ENCODE assay signal across 13 mouse cellular contexts in genomic region chr15:31606821-31607220, GRCm38 (mm10). TPM values are rescaled to one million over a fixed set of nuclear protein-coding genes. Genes with fewer than 3 reads are reported as not detected.
DNase-seq lines count a peak whose midpoint lies in the region; ATAC-seq lines count a peak whose summit lies in the region.
"Had no signal": no experiment of that assay in that cellular context is flagged by ENCODE, and none has a peak within 500 bp of the region (broad histone marks: within the 10 kb centered on the region; RNA-seq: fewer than 3 reads in every experiment).

No protein-coding gene starts in this region.

- no peak overlapping the region for H3K4me3 ChIP-seq in neural tube, embryonic 11.5 days (ENCODE audit: low read depth, low read length)
- H3K4me3 ChIP-seq in neural tube, embryonic 15.5 days (replicated peaks) = no peak overlapping the region
- H3K4me3 ChIP-seq in liver, embryonic 11.5 days (ENCODE audit: low read depth, low read length) = no peak overlapping the region
- H3K4me3 ChIP-seq: heart, adult 2 months; hindbrain, embryonic 13.5 days had no signal

- H3K4me1 ChIP-seq in neural tube, embryonic 11.5 days (ENCODE audit: control insufficient read depth, insufficient read depth, low read length) = no peaks in the 10 kb centered on the region; the same call in 1 of the 2 replicates
- H3K4me1 ChIP-seq in neural tube, embryonic 15.5 days = peaks cover 23% of the 10 kb centered on the region
- peaks cover 5% of the 10 kb centered on the region; the same call in 1 of the 2 replicates for H3K4me1 ChIP-seq in liver, embryonic 11.5 days (replicated peaks; ENCODE audit: control insufficient read depth, insufficient read depth, low read length)

- H3K9me3 ChIP-seq in neural tube, embryonic 11.5 days (ENCODE audit: control insufficient read depth, low read length) = no peaks in the 10 kb centered on the region
- H3K9me3 ChIP-seq in neural tube, embryonic 15.5 days (replicated peaks) = no peaks in the 10 kb centered on the region
- H3K9me3 ChIP-seq in liver, embryonic 11.5 days (ENCODE audit: control insufficient read depth, low read length) = no peaks in the 10 kb centered on the region
- H3K9me3 ChIP-seq: hindbrain, embryonic 13.5 days had no signal

- H3K27me3 ChIP-seq in neural tube, embryonic 11.5 days (ENCODE audit: control insufficient read depth, insufficient read depth, low read length) = no peaks in the 10 kb centered on the region
- no peaks in the 10 kb centered on the region for H3K27me3 ChIP-seq in neural tube, embryonic 15.5 days (replicated peaks)
- H3K27me3 ChIP-seq in liver, embryonic 11.5 days (replicated peaks; ENCODE audit: control insufficient read depth, insufficient read depth, low read length) = no peaks in the 10 kb centered on the region
- H3K27me3 ChIP-seq: hindbrain, embryonic 13.5 days had no signal

- ATAC-seq in neural tube, embryonic 11.5 days (ENCODE audit: insufficient read depth, low FRiP score, low TSS enrichment) = no peak
- ATAC-seq in neural tube, embryonic 15.5 days (ENCODE audit: low FRiP score) = no peak
- no peak for ATAC-seq in liver, embryonic 11.5 days (replicated peaks; ENCODE audit: low FRiP score)
- ATAC-seq in inflammation-experienced regulatory T-cells, adult 6 months = no peak

- intact Hi-C loops in heart, postnatal 36 days (cut with DNase I) = loop anchor here (10.0 kb wide), 1 partner anchor 382 kb away; the partner anchor contains the start of gene Dap

- no peak overlapping the region for H3K4me2 ChIP-seq in neural tube, embryonic 11.5 days (ENCODE audit: low read depth)
- no peak overlapping the region for H3K4me2 ChIP-seq in neural tube, embryonic 15.5 days
- H3K4me2 ChIP-seq in liver, embryonic 11.5 days = peak overlapping the region; percentile 16; the same call in 1 of the 2 replicates
- H3K4me2 ChIP-seq: hindbrain, embryonic 13.5 days had no signal

- no peak overlapping the region for H3K9ac ChIP-seq in neural tube, embryonic 11.5 days (ENCODE audit: low read length)
- H3K9ac ChIP-seq in neural tube, embryonic 15.5 days (replicated peaks) = no peak overlapping the region
- no peak overlapping the region for H3K9ac ChIP-seq in liver, embryonic 11.5 days (ENCODE audit: low read depth, low read length)
- H3K9ac ChIP-seq: hindbrain, embryonic 13.5 days had no signal

- no peaks in the 10 kb centered on the region; the same call in 1 of the 2 replicates for H3K36me3 ChIP-seq in neural tube, embryonic 11.5 days (ENCODE audit: control insufficient read depth, insufficient read depth, low read length)
- H3K36me3 ChIP-seq in neural tube, embryonic 15.5 days = no peaks in the 10 kb centered on the region
- H3K36me3 ChIP-seq in liver, embryonic 11.5 days (ENCODE audit: control insufficient read depth, insufficient read depth, low read length) = no peaks in the 10 kb centered on the region
- H3K36me3 ChIP-seq: hindbrain, embryonic 13.5 days had no signal

- no peak overlapping the region for H3K27ac ChIP-seq in neural tube, embryonic 11.5 days (ENCODE audit: low read depth, low read length)
- no peak overlapping the region for H3K27ac ChIP-seq in neural tube, embryonic 15.5 days (replicated peaks)
- H3K27ac ChIP-seq in liver, embryonic 11.5 days (ENCODE audit: low read depth, low read length) = no peak overlapping the region
- H3K27ac ChIP-seq: heart, adult 2 months; hindbrain, embryonic 13.5 days had no signal

- DNase-seq in heart, adult 11 months = peak; percentile 89
- DNase-seq in heart, postnatal 36 days = no peak
- peak; percentile 8 for DNase-seq in neural tube, embryonic 11.5 days (ENCODE audit: low spot score)
- no peak for DNase-seq in liver, embryonic 11.5 days (ENCODE audit: low spot score)
- DNase-seq in yolk sac, embryonic 10.5 days (ENCODE audit: low spot score) = peak; percentile 39
- DNase-seq: adrenal gland, adult 8-10 months; layer of hippocampus, adult 9-11 months; left cerebral cortex, postnatal 4 days; spleen, adult 18-20 months had no signal

- 73% methylated on average over 6 of the region's 6 CpGs for WGBS in neural tube, embryonic 11.5 days
- WGBS in neural tube, embryonic 15.5 days = 62% methylated on average over 6 of the region's 6 CpGs
- 76% methylated on average over 6 of the region's 6 CpGs for WGBS in liver, embryonic 11.5 days

RNA-seq across cellular contexts. Expression of gene Fam173b, which starts 5.2 kb away (rescaled TPM):
- 10 to 100 TPM; 15.3 to 20.4 TPM for total RNA-seq in heart, postnatal 36 days (2021)
- 13.6 and 15.8 TPM in 2 replicates for polyA plus RNA-seq in neural tube, embryonic 11.5 days (2014; fragmentation: Nextera tagmentation; extraction: Ambion mirVana)
- polyA plus RNA-seq in neural tube, embryonic 15.5 days (2015; fragmentation: Nextera tagmentation; extraction: Ambion mirVana) = 11.1 and 11.6 TPM in 2 replicates
- polyA plus RNA-seq in liver, embryonic 11.5 days (2014; fragmentation: Nextera tagmentation; extraction: Ambion mirVana) = 13.8 and 14.3 TPM in 2 replicates
- polyA plus RNA-seq in inflammation-experienced regulatory T-cells, adult 6 months (2017; shearing (Covaris generic)) = 10 to 100 TPM; 22.1 to 28.3 (median 25.9) TPM

RNA-seq across cellular contexts. Expression of gene Cct5, which starts 5.2 kb away (rescaled TPM):
- total RNA-seq in heart, postnatal 36 days (2021) = 100 to 1,000 TPM; 148 to 149 TPM
- polyA plus RNA-seq in neural tube, embryonic 11.5 days (2014; fragmentation: Nextera tagmentation; extraction: Ambion mirVana) = 717 and 722 TPM in 2 replicates
- 473 and 502 TPM in 2 replicates for polyA plus RNA-seq in neural tube, embryonic 15.5 days (2015; fragmentation: Nextera tagmentation; extraction: Ambion mirVana)
- 683 and 762 TPM in 2 replicates for polyA plus RNA-seq in liver, embryonic 11.5 days (2014; fragmentation: Nextera tagmentation; extraction: Ambion mirVana)
- polyA plus RNA-seq in inflammation-experienced regulatory T-cells, adult 6 months (2017; shearing (Covaris generic)) = 100 to 1,000 TPM; 381 to 446 (median 430) TPM

RNA-seq across cellular contexts. Expression of gene Cmbl, which starts 41.6 kb away (rescaled TPM):
- total RNA-seq in heart, postnatal 36 days (2021) = 10 to 100 TPM; 36.4 to 38.8 TPM
- polyA plus RNA-seq in neural tube, embryonic 11.5 days (2014; fragmentation: Nextera tagmentation; extraction: Ambion mirVana) = 1.9 and 2.2 TPM in 2 replicates
- 6.9 and 7.7 TPM in 2 replicates for polyA plus RNA-seq in neural tube, embryonic 15.5 days (2015; fragmentation: Nextera tagmentation; extraction: Ambion mirVana)
- polyA plus RNA-seq in liver, embryonic 11.5 days (2014; fragmentation: Nextera tagmentation; extraction: Ambion mirVana) = 2.9 TPM in 2 replicates
- not detected for polyA plus RNA-seq in inflammation-experienced regulatory T-cells, adult 6 months (2017; shearing (Covaris generic))

Comparison
In these comparisons a context has a peak if more than half of its experiments do, and no peak if none do; other contexts are left out.
1. DNase-seq: peak in heart, adult 11 months (single experiment), neural tube, embryonic 11.5 days (single experiment) and yolk sac, embryonic 10.5 days (single experiment); none in heart, postnatal 36 days (0 of 2) and liver, embryonic 11.5 days (single experiment).